Mouse (Mus musculus) liver, postnatal 0 days (tissue): ENCODE results near the gene 1110065P20Rik. TPM values are rescaled to one million over a fixed set of nuclear protein-coding genes. Genes with fewer than 3 reads are reported as not detected.

Experiments
- ATAC-seq: fragments of 200-750 bp; cut with Nextera tagmentation; 2 replicates; pipeline ENCODE4 v1.8.0; 2017; ENCODE audit warnings: mild to moderate bottlenecking, moderate library complexity
- DNase-seq: peaks from one replicate; pipeline ENCODE4 v3.0.0-alpha.2; 2016
- H3K27ac ChIP-seq: fragments of 300-500 bp; sonication (generic); 2 replicates; pipeline ENCODE4 v1.5.1; 2014; ENCODE audit warnings: antibody characterized with exemption, moderate library complexity, mild to moderate bottlenecking, low read depth
- H3K27me3 ChIP-seq: fragments of 300-500 bp; sonication (generic); 2 replicates; pipeline ENCODE4 v1.6.1; 2014; ENCODE audit warnings: low read length, control low read depth, mixed read lengths; ENCODE audit not compliant: insufficient read depth
- H3K36me3 ChIP-seq: fragments of 300-500 bp; sonication (generic); replicated peaks from 2 replicates; pipeline ENCODE4 v1.6.1; 2014; ENCODE audit warnings: mild to moderate bottlenecking, control low read depth, low read length, moderate library complexity, mixed read lengths; ENCODE audit not compliant: insufficient read depth
- H3K4me1 ChIP-seq: fragments of 300-500 bp; sonication (generic); 2 replicates; pipeline ENCODE4 v1.6.1; 2014; ENCODE audit warnings: antibody characterized with exemption, mild to moderate bottlenecking, control low read depth; ENCODE audit not compliant: insufficient read depth
- H3K4me2 ChIP-seq: fragments of 300-500 bp; sonication (generic); 2 replicates; pipeline ENCODE4 v1.6.1; 2014; ENCODE audit warnings: low read depth, mild to moderate bottlenecking, low read length, moderate library complexity, mixed read lengths
- H3K4me3 ChIP-seq: fragments of 300-500 bp; sonication (generic); 2 replicates; pipeline ENCODE4 v1.5.1; 2014; ENCODE audit warnings: low read depth, low read length
- H3K9ac ChIP-seq: fragments of 300-500 bp; sonication (generic); replicated peaks from 2 replicates; pipeline ENCODE4 v1.6.1; 2014; ENCODE audit warnings: mild to moderate bottlenecking, moderate library complexity
- H3K9me3 ChIP-seq: fragments of 300-500 bp; sonication (generic); 2 replicates; pipeline ENCODE4 v1.6.1; 2016; ENCODE audit warnings: mild to moderate bottlenecking, control low read depth, low read length, mixed read lengths
- CTCF ChIP-seq: sonication (generic); IDR thresholded peaks from 2 replicates; pipeline ENCODE4 v1.5.1; 2016; ENCODE audit warnings: antibody characterized with exemption, low read depth
- EP300 ChIP-seq: IDR thresholded peaks from 2 replicates; pipeline ENCODE4 v1.6.1; 2016; ENCODE audit warnings: antibody characterized with exemption, low read depth, mild to moderate bottlenecking
- WGBS: fragments of 180-500 bp; shearing (Covaris S2); extraction: QIAGEN DNeasy Blood & Tissue Kit; methylation state at CpG from one replicate; pipeline ENCODE4 v1.1.7; 2014; ENCODE audit not compliant: insufficient replicate concordance; 5-methylcytosine and 5-hydroxymethylcytosine counted together
- polyA plus RNA-seq: library from polyadenylated mRNA; unstranded; fragments of >200 nt; fragmentation: Nextera tagmentation; extraction: Ambion mirVana; gene quantifications from 2 replicates; pipeline ENCODE4 v1.2.1, GENCODE M21; 2015

1110065P20Rik gene
- polyA plus RNA-seq, 1 experiment from 2014 or later = 19.1 TPM

GRCm38 (mm10) chr4:124829671-124830070, 21.3 kb downstream of the 1110065P20Rik start:
- 74% methylated on average over 5 of the region's 5 CpGs for WGBS
- H3K27me3 ChIP-seq = no peaks in the 10 kb centered on the region
- no peaks in the 10 kb centered on the region for H3K9me3 ChIP-seq
- no peak overlapping the region for H3K4me2 ChIP-seq
- DNase-seq (no peak), ATAC-seq (no peak)
- H3K4me1 ChIP-seq = no peaks in the 10 kb centered on the region
- no peak overlapping the region for H3K27ac ChIP-seq
- no peak overlapping the region for H3K4me3 ChIP-seq
- TF ChIP-seq EP300 (no peak), CTCF (no peak)
- H3K9ac ChIP-seq = no peak overlapping the region
- peaks cover 50% of the 10 kb centered on the region for H3K36me3 ChIP-seq

DNA sequence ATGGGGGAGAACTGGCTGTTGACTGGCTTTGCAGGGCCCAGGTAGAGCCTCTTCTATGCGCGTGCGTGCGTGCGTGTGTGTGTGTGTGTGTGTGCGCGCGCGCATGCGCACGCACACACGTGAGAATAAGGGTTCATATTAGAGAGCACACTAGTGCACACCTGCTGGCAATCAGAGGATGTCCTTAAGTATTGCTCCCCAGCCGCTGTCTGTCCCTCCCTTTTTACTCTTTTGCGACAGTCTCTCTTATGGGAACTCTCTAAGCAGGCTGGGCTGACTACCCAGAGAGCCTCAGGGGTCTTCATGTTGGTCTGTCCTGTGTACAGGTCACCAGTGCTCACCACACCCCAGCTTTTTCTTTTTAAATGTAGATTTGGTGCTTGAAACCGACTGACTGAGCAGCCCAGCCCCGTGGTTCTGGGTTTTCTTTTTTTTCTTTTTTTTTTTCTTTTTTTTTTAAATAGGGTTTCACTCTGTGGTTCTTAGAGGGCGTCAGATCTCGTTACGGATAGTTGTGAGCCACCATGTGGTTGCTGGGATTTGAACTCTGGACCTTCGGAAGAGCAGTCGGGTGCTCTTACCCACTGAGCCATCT, 25.5 kb downstream of the 1110065P20Rik start:
- Histone ChIP-seq H3K4me3 (no peak overlapping the region), H3K36me3 (peaks cover 53% of the 10 kb centered on the region), H3K27ac (no peak overlapping the region), H3K27me3 (no peaks in the 10 kb centered on the region), H3K9ac (no peak overlapping the region), H3K9me3 (no peaks in the 10 kb centered on the region), H3K4me2 (no peak overlapping the region), H3K4me1 (no peaks in the 10 kb centered on the region)
- ATAC-seq (no peak), DNase-seq (no peak)
- no peak for TF ChIP-seq EP300
- TF ChIP-seq CTCF = no peak
- WGBS = 95% methylated on average over 21 of the region's 21 CpGs

DNA sequence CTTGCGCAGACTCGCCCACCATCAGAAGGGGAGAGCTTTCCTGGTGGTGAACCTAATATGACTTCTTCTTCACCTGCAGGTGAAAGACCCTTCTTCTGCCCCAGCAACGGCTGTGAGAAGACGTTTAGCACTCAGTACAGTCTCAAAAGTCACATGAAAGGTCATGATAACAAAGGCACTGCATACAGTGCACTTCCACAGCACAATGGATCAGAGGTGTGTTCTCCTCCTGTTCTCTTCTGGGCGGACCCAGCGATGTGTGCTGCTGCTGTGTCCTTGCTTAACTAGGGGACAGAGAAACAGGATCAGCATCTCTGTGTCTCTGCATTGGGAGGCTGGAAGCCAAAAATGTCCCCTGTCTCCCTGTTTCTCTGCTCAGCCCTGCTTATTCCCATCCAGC, 26.0 kb downstream of the 1110065P20Rik start:
- H3K36me3 ChIP-seq = peaks cover 57% of the 10 kb centered on the region
- WGBS = 92% methylated on average over 6 of the region's 6 CpGs
- H3K4me3 ChIP-seq = no peak overlapping the region
- H3K27ac ChIP-seq = no peak overlapping the region
- no peaks in the 10 kb centered on the region for H3K9me3 ChIP-seq
- H3K27me3 ChIP-seq = no peaks in the 10 kb centered on the region
- H3K9ac ChIP-seq = no peak overlapping the region
- no peaks in the 10 kb centered on the region for H3K4me1 ChIP-seq
- DNase-seq (no peak), ATAC-seq (no peak)
- TF ChIP-seq CTCF (no peak), EP300 (no peak)
- no peak overlapping the region for H3K4me2 ChIP-seq

- ATAC-seq = no peak
Observed at GRCm38 (mm10) chr4:124818832-124819231, 32.2 kb downstream of the 1110065P20Rik start.

DNA sequence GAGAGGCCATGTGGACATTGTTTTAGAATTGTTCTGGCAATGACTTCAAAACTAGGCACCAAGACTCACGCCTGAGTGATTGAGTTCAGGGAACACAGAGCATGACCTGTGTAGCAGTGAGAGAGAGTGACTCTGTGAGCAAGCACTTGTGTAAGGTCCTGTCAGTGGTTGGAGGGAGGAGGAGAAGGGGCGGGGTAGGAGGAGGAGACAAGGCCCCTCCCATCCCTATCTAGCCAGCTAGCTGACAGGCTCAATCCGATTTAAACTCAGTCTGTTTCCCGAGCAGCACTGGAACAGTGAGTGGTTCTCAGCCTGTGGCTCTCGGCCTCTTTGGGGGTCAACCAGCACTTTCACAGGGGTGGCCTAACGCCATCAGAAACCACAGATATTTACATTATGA, 33.2 kb downstream of the 1110065P20Rik start:
- H3K27ac ChIP-seq = peak overlapping the region; percentile 55; the same call in 1 of the 2 replicates
- peaks cover 30% of the 10 kb centered on the region for H3K36me3 ChIP-seq
- DNase-seq = peak; percentile 74
- H3K4me1 ChIP-seq = peaks cover 13% of the 10 kb centered on the region
- 22% methylated on average over 6 of the region's 6 CpGs for WGBS
- no peak for TF ChIP-seq CTCF
- TF ChIP-seq EP300 = no peak
- H3K9ac ChIP-seq = peak overlapping the region; percentile 32; the same call in 1 of the 2 replicates
- no peaks in the 10 kb centered on the region for H3K27me3 ChIP-seq
- H3K4me3 ChIP-seq = no peak overlapping the region
- no peak overlapping the region for H3K4me2 ChIP-seq
- H3K9me3 ChIP-seq = no peaks in the 10 kb centered on the region
- peak; percentile 100 for ATAC-seq

More at GRCm38 (mm10) chr4:124818832-124819231, 32.2 kb downstream of the 1110065P20Rik start:
- DNase-seq = no peak
- Histone ChIP-seq H3K4me3 (no peak overlapping the region), H3K27ac (no peak overlapping the region), H3K9ac (no peak overlapping the region), H3K36me3 (peaks cover 39% of the 10 kb centered on the region), H3K4me2 (no peak overlapping the region), H3K27me3 (no peaks in the 10 kb centered on the region), H3K9me3 (no peaks in the 10 kb centered on the region), H3K4me1 (peaks cover 13% of the 10 kb centered on the region)
- no peak for TF ChIP-seq CTCF
- no peak for TF ChIP-seq EP300
- 83% methylated on average over 4 of the region's 4 CpGs for WGBS

- H3K4me1 ChIP-seq = peaks cover 13% of the 10 kb centered on the region
- H3K9ac ChIP-seq = no peak overlapping the region
- no peak overlapping the region for H3K4me2 ChIP-seq
- H3K36me3 ChIP-seq = peaks cover 23% of the 10 kb centered on the region
- no peaks in the 10 kb centered on the region for H3K27me3 ChIP-seq
- no peak overlapping the region for H3K27ac ChIP-seq
- H3K4me3 ChIP-seq = no peak overlapping the region
- DNase-seq (no peak), ATAC-seq (no peak)
- TF ChIP-seq CTCF (no peak), EP300 (no peak)
- no peaks in the 10 kb centered on the region for H3K9me3 ChIP-seq
- WGBS = 82% methylated on average over 11 of the region's 11 CpGs
Observed at GRCm38 (mm10) chr4:124815901-124816300, 35.1 kb downstream of the 1110065P20Rik start.
